Mouse (Mus musculus): ENCODE data around the gene Cdc42bpg. TPM values are rescaled to one million over a fixed set of nuclear protein-coding genes. Genes with fewer than 3 reads are reported as not detected.
A peak's percentile ranks its signal among the peaks of the same experiment; 100 is the strongest.

The Cdc42bpg gene
- polyA plus RNA-seq, 1 experiment: 6.9 TPM

DNA sequence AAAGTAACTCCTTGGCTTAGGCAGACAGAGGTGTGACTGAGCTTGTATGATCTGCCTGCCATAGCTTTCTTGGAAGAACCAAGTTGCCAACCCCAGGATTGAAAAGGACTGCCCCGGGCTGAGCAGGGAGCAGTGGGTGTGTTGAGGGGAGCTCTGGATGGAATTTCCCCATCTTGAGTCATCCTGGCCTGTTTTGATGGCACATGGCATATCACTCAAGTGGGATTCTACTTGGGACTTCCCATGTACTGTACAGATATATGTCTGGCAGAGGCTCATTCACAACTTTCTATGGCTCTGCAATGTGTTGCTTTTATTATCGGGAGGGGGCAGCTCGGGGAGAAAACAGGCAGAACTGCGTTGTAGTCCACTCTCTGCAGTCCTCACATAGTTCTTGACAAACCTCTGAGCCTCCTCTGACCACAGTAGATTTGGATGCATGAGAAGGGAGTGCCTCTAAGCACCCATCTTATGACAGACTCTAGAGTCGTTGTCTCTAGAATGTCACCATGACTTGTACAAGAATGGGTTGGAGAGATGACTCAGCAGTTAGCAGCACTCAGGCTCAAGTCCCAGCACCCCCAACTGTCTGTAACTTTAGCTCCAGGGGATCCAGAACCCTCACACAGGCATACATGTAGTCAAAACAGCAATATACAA is 9.6 kb upstream of the Cdc42bpg start:
- TF ChIP-seq CTCF (IDR thresholded peaks at IDR 0.05; ENCODE audit: low read depth, low read length): no peak
- no peak for TF ChIP-seq POLR2A (IDR thresholded peaks at IDR 0.05; ENCODE audit: borderline replicate concordance, low read depth, low read length)
- peak overlapping the region; percentile 81 for H3K27ac ChIP-seq (ENCODE audit: insufficient read depth, low read depth, low read length)
- peaks cover 87% of the 10 kb centered on the region for H3K4me1 ChIP-seq (ENCODE audit: control insufficient read depth, insufficient read depth, low read length)
- H3K4me3 ChIP-seq (ENCODE audit: insufficient read depth, low read length): no peak overlapping the region

- peak overlapping the region; percentile 81 for H3K27ac ChIP-seq (ENCODE audit: insufficient read depth, low read depth, low read length)
- peaks cover 87% of the 10 kb centered on the region for H3K4me1 ChIP-seq (ENCODE audit: control insufficient read depth, insufficient read depth, low read length)
- H3K4me3 ChIP-seq (ENCODE audit: insufficient read depth, low read length): 0 out of 2 replicates have a peak overlapping the region, but pooled peaks have one; percentile 2
These were observed 8.6 kb upstream of the Cdc42bpg start for GRCm38 (mm10) chr19:6297641-6298040.

DNA sequence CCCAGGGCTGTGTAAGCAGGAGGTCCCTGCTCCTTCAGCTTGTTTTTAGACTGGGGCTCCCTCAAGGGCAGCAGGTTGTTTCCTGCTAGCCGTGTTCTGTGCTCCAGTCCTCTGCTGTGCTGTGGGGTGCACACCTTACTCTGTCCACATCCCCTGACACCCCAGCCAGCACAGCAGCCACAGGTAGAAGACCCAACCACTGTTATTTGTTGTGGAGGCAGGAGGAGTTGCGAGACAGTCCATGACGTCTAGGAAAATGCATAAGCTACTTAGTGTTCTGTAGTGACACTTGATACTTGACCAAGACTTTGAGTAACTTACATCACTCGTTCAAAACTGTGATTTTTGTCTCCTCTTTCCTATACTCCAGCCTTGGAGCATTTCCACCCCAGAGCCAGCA is 7.3 kb upstream of the Cdc42bpg start:
- H3K4me3 ChIP-seq (ENCODE audit: insufficient read depth, low read length): no peak overlapping the region
- H3K4me1 ChIP-seq (ENCODE audit: control insufficient read depth, insufficient read depth, low read length): peaks cover 86% of the 10 kb centered on the region
- TF ChIP-seq CTCF (IDR thresholded peaks at IDR 0.05; ENCODE audit: low read depth, low read length): no peak
- TF ChIP-seq POLR2A (IDR thresholded peaks at IDR 0.05; ENCODE audit: borderline replicate concordance, low read depth, low read length): no peak
- peak overlapping the region; percentile 65 for H3K27ac ChIP-seq (ENCODE audit: insufficient read depth, low read depth, low read length)

More at GRCm38 (mm10) chr19:6297641-6298040, 8.6 kb upstream of the Cdc42bpg start:
- TF ChIP-seq CTCF (IDR thresholded peaks at IDR 0.05; ENCODE audit: low read depth, low read length) (no peak), POLR2A (IDR thresholded peaks at IDR 0.05; ENCODE audit: borderline replicate concordance, low read depth, low read length) (no peak)

DNA sequence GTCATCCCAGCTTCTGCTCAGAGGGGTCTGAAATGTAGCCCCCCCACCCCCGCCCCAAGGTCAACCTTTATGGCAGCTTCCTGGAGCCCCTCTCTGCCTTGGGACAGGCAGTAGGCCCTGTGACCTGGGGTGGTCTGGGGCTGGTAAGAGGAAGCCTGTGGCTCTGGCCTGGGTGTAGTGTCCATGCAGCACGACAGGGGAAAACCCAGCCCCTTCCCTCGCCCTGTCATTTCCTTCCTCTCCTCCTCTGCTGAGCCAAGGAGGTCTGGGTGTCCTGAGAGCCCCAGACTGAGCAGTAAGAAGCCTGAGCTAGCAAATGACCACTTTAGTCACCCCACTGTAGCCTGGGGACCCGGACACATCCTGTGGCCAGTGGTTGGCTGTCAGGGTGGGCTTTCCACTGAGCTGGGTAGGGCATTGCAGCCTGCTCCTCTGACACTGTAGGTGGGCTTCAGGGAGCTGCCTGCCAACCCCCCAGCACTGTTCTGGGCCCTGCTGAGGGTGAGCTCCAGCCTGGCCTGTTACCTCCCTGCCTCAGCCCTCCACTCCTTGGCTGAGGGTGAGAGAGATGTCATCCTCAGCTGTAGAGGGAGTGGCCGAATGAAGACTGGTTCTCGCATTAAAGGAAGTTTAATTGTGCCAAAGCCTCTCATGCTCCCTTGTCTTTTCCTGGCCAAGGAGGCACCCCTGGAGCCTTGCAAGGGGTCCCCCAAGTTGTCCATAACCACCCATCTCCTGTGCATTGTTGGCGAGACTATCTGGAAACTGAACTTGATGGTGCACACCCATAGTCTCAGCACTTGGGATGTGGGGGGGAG is 6.6 kb upstream of the Cdc42bpg start:
- H3K4me1 ChIP-seq (ENCODE audit: control insufficient read depth, insufficient read depth, low read length): peaks cover 89% of the 10 kb centered on the region
- no peak overlapping the region for H3K4me3 ChIP-seq (ENCODE audit: insufficient read depth, low read length)
- no peak for TF ChIP-seq CTCF (IDR thresholded peaks at IDR 0.05; ENCODE audit: low read depth, low read length)
- TF ChIP-seq POLR2A (IDR thresholded peaks at IDR 0.05; ENCODE audit: borderline replicate concordance, low read depth, low read length): no peak
- peak overlapping the region; percentile 90 for H3K27ac ChIP-seq (ENCODE audit: insufficient read depth, low read depth, low read length)

GRCm38 (mm10) chr19:6300402-6300841 is 5.8 kb upstream of the Cdc42bpg start:
- TF ChIP-seq CTCF (IDR thresholded peaks at IDR 0.05; ENCODE audit: low read depth, low read length) (no peak), POLR2A (IDR thresholded peaks at IDR 0.05; ENCODE audit: borderline replicate concordance, low read depth, low read length) (no peak)
- no peak overlapping the region for H3K4me3 ChIP-seq (ENCODE audit: insufficient read depth, low read length)
- peaks cover 82% of the 10 kb centered on the region for H3K4me1 ChIP-seq (ENCODE audit: control insufficient read depth, insufficient read depth, low read length)
- peak overlapping the region; percentile 90 for H3K27ac ChIP-seq (ENCODE audit: insufficient read depth, low read depth, low read length)

DNA sequence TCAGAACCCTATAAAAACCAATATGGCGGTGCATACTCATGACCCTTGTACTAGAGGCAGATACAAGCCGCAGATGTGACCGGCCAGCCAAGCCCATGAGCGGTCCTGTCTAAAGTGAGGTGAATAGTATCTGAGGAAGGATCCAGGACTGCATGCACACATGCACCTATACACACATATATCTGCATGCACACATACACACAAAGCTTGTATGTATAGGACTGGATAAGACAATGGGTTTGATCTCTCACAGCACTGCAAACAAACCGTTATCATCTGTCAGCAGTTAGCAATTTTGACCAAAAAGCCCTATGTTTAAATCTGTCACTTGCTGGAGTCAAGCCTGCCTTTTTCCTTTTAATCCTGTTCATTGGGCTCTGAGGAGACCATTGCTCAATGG is 4.1 kb upstream of the Cdc42bpg start:
- peaks cover 67% of the 10 kb centered on the region for H3K4me1 ChIP-seq (ENCODE audit: control insufficient read depth, insufficient read depth, low read length)
- no peak overlapping the region for H3K27ac ChIP-seq (ENCODE audit: insufficient read depth, low read depth, low read length)
- TF ChIP-seq POLR2A (IDR thresholded peaks at IDR 0.05; ENCODE audit: borderline replicate concordance, low read depth, low read length): no peak
- no peak for TF ChIP-seq CTCF (IDR thresholded peaks at IDR 0.05; ENCODE audit: low read depth, low read length)
- no peak overlapping the region for H3K4me3 ChIP-seq (ENCODE audit: insufficient read depth, low read length)

- Histone ChIP-seq H3K27ac (ENCODE audit: insufficient read depth, low read depth, low read length) (no peak overlapping the region), H3K4me1 (ENCODE audit: control insufficient read depth, insufficient read depth, low read length) (peaks cover 64% of the 10 kb centered on the region), H3K4me3 (ENCODE audit: insufficient read depth, low read length) (no peak overlapping the region)
- TF ChIP-seq POLR2A (IDR thresholded peaks at IDR 0.05; ENCODE audit: borderline replicate concordance, low read depth, low read length) (no peak), CTCF (IDR thresholded peaks at IDR 0.05; ENCODE audit: low read depth, low read length) (no peak)
These were observed 3.7 kb upstream of the Cdc42bpg start for GRCm38 (mm10) chr19:6302522-6302921.

DNA sequence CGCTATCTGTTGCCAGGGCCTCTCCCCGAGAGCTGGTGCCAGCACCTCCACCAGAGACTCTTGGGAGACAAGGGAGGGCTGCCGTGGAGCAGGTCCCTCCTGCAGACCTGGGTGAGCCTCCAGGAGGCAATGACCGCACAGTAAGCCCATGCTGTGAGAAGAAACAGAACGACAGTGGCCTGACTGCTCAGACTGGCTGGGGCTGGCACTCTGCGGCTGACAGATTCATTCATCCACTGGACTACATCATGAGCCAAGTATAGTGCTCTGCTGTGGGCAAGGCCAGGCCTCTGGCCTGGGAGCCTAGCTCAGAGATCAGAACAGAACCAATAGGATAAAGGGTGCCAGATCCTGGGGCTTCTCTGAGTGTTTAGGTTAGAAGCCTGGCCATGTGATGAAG is 2.4 kb upstream of the Cdc42bpg start:
- no peak overlapping the region for H3K4me3 ChIP-seq (ENCODE audit: insufficient read depth, low read length)
- no peak overlapping the region for H3K27ac ChIP-seq (ENCODE audit: insufficient read depth, low read depth, low read length)
- TF ChIP-seq POLR2A (IDR thresholded peaks at IDR 0.05; ENCODE audit: borderline replicate concordance, low read depth, low read length): no peak
- no peak for TF ChIP-seq CTCF (IDR thresholded peaks at IDR 0.05; ENCODE audit: low read depth, low read length)
- peaks cover 53% of the 10 kb centered on the region for H3K4me1 ChIP-seq (ENCODE audit: control insufficient read depth, insufficient read depth, low read length)

DNA sequence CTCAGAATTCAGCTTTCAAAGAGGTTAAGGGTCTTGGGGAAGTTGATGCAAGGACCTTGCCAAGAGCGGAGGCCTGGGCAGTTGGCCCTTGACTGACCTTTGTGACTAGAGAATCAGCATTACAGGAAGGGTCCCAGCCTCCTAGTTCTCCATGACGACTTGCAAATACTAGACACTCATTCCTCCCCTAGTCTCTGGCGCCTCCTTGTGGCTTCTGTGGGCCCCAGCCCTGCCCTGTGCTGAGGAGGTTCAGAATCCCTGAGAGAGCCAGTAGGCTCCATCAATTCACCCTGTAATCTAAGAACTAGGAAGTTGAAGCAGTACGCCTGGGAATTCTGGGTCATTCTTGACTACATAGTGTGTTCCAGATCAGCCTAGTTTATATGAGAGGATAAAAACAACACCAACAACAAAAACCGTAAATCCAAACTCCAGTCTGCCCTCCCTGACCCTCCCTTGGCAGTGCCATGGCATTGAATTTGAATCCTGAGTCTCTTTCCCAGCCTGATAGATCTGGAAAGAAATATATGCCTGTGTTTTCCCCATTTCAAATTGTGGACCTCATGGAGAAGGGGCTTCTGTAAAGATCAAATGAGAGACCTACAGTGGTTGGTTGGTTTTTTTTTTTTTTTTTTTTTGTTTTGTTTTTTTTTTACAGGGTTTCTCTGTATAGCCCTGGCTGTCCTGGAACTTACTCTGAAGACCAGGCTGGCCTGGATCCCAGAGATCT is 1.3 kb upstream of the Cdc42bpg start:
- Histone ChIP-seq H3K4me3 (ENCODE audit: insufficient read depth, low read length) (no peak overlapping the region), H3K4me1 (ENCODE audit: control insufficient read depth, insufficient read depth, low read length) (peaks cover 43% of the 10 kb centered on the region), H3K27ac (ENCODE audit: insufficient read depth, low read depth, low read length) (no peak overlapping the region)
- peak; percentile 91 for TF ChIP-seq CTCF (IDR thresholded peaks at IDR 0.05; ENCODE audit: low read depth, low read length)
- no peak for TF ChIP-seq POLR2A (IDR thresholded peaks at IDR 0.05; ENCODE audit: borderline replicate concordance, low read depth, low read length)
